Mouse (Mus musculus) frontal cortex, adult (tissue): Measurements from ENCODE around the gene Pkd1l3.

Experiments used
- ATAC-seq: cut with Nextera tagmentation; 2 replicates; pipeline ENCODE4 v1.9.2; 2017; ENCODE audit warnings: mild to moderate bottlenecking, moderate library complexity, mixed read lengths; ENCODE audit not compliant: low TSS enrichment

Gene Pkd1l3

GRCm38 (mm10) chr8:109632498-109632897, 18.2 kb downstream of the Pkd1l3 start:
- ATAC-seq: no peak

- no peak for ATAC-seq
These were observed 20.8 kb downstream of the Pkd1l3 start for GRCm38 (mm10) chr8:109635146-109635545.

GRCm38 (mm10) chr8:109638851-109639250, 24.5 kb downstream of the Pkd1l3 start:
- ATAC-seq: no peak

- no peak for ATAC-seq
These were observed 26.1 kb downstream of the Pkd1l3 start for GRCm38 (mm10) chr8:109640410-109640809.

GRCm38 (mm10) chr8:109641236-109641635, 26.9 kb downstream of the Pkd1l3 start:
- no peak for ATAC-seq

GRCm38 (mm10) chr8:109647331-109647730, 33.0 kb downstream of the Pkd1l3 start:
- peak; percentile 57; the same call in 1 of the 2 replicates for ATAC-seq

GRCm38 (mm10) chr8:109648469-109648868, 34.2 kb downstream of the Pkd1l3 start:
- no peak for ATAC-seq

GRCm38 (mm10) chr8:109650801-109651200, 36.5 kb downstream of the Pkd1l3 start:
- ATAC-seq: no peak

- peak; percentile 97 for ATAC-seq
These were observed 42.5 kb downstream of the Pkd1l3 start for GRCm38 (mm10) chr8:109656860-109657259.

- ATAC-seq: no peak
These were observed 48.0 kb downstream of the Pkd1l3 start for GRCm38 (mm10) chr8:109662328-109662727.

- no peak for ATAC-seq
These were observed 52.3 kb downstream of the Pkd1l3 start for GRCm38 (mm10) chr8:109666616-109667015.

- ATAC-seq: no peak
These were observed 58.3 kb downstream of the Pkd1l3 start for GRCm38 (mm10) chr8:109672656-109673055.

GRCm38 (mm10) chr8:109673596-109673995, 59.3 kb downstream of the Pkd1l3 start:
- no peak for ATAC-seq

GRCm38 (mm10) chr8:109675896-109676643, 61.8 kb downstream of the Pkd1l3 start:
- peak; percentile 98 for ATAC-seq

GRCm38 (mm10) chr8:109681535-109681934, 67.2 kb downstream of the Pkd1l3 start:
- no peak for ATAC-seq

- no peak for ATAC-seq
These were observed 67.8 kb downstream of the Pkd1l3 start for GRCm38 (mm10) chr8:109682120-109682519.

- no peak for ATAC-seq
These were observed 72.9 kb downstream of the Pkd1l3 start for GRCm38 (mm10) chr8:109687248-109687647.

- no peak for ATAC-seq
These were observed 77.5 kb downstream of the Pkd1l3 start for GRCm38 (mm10) chr8:109691769-109692168.

GRCm38 (mm10) chr8:109692443-109693145, 78.3 kb downstream of the Pkd1l3 start:
- peak; percentile 47 for ATAC-seq

- ATAC-seq: peak; percentile 95
These were observed 79.0 kb downstream of the Pkd1l3 start, which contains the start of gene Ist1 for GRCm38 (mm10) chr8:109693146-109693900. Gene Ist1, minus strand, starts transcription at chr8:109693260.

GRCm38 (mm10) chr8:109694154-109694553, 79.8 kb downstream of the Pkd1l3 start:
- no peak for ATAC-seq

GRCm38 (mm10) chr8:109697754-109698153, 83.4 kb downstream of the Pkd1l3 start:
- no peak for ATAC-seq
